Mouse (Mus musculus) T-cell, adult 66 days (primary cell): Measurements from ENCODE around the gene S1pr5. TPM values are rescaled to one million over a fixed set of nuclear protein-coding genes. Genes with fewer than 3 reads are reported as not detected.

Experiments
- total RNA-seq, 2 experiments: library from RNA; stranded (reverse); gene quantifications; 3 replicates in 1 of 2; 4 replicates in 1 of 2; pipeline ENCODE4 v1.2.4; 2023

The S1pr5 gene
- 1 to 10 TPM; 1.1 to 1.9 TPM for total RNA-seq

GRCm38 (mm10) chr9:21248326-21248725 lies at the start of gene S1pr5:
Gene S1pr5 (minus strand): TSS chr9:21248443.

GRCm38 (mm10) chr9:21291022-21291787 lies 43.0 kb upstream of the S1pr5 start, which contains the start of gene Cdkn2d:
Gene Cdkn2d (minus strand): TSS chr9:21291407.

GRCm38 (mm10) chr9:21287571-21288402 lies 39.5 kb upstream of the S1pr5 start, which contains the start of gene Kri1:
Gene Kri1 (minus strand): TSS chr9:21287969.

GRCm38 (mm10) chr9:21265000-21265561 lies 16.8 kb upstream of the S1pr5 start, which contains the start of gene Atg4d:
Gene Atg4d (plus strand): TSS chr9:21265293.

GRCm38 (mm10) chr9:21238733-21239464 lies 9.3 kb downstream of the S1pr5 start, which contains the start of gene Keap1:
Gene Keap1 (minus strand): TSS chr9:21239361.

Other genes starting within 250 kb of the S1pr5 start
- gene Mrpl4, start 245.7 kb downstream of the S1pr5 start, total RNA-seq: 10 to 100 TPM; 51.2 to 53.0 TPM
- gene Icam1, start 232.5 kb downstream of the S1pr5 start, total RNA-seq: 10 to 100 TPM; 43.1 to 49.4 TPM
- 1 to 10 TPM in 1 of 2 experiments, under 1 TPM in 1; 0.56 to 1.2 TPM for gene Icam4, start 219.1 kb downstream of the S1pr5 start, total RNA-seq
- gene Icam5, start 216.4 kb downstream of the S1pr5 start, total RNA-seq: under 1 TPM; 0.62 to 0.73 TPM
- 1 to 10 TPM; 2.6 to 3.7 TPM for gene Zglp1, start 181.3 kb downstream of the S1pr5 start, total RNA-seq
- 1 to 10 TPM; 2.3 to 4.1 TPM for gene Gm49373, start 175.3 kb downstream of the S1pr5 start, total RNA-seq
- 10 to 100 TPM; 33.5 to 34.0 TPM for gene Fdx1l, start 174.8 kb downstream of the S1pr5 start, total RNA-seq
- 10 to 100 TPM; 12.8 to 16.0 TPM for gene Gm38431, start 156.4 kb downstream of the S1pr5 start, total RNA-seq
- gene Raver1, start 156.4 kb downstream of the S1pr5 start, total RNA-seq: 100 to 1,000 TPM; 110 to 111 TPM
- 10 to 100 TPM; 65.7 to 68.6 TPM for gene Tyk2, start 117.2 kb downstream of the S1pr5 start, total RNA-seq
- 100 to 1,000 TPM; 132 to 148 TPM for gene Cdc37, start 98.5 kb downstream of the S1pr5 start, total RNA-seq
- gene Pde4a, start 82.7 kb downstream of the S1pr5 start, total RNA-seq: 1 to 10 TPM in 1 of 2 experiments, under 1 TPM in 1; 0.74 to 1.8 TPM
- gene Keap1, start 9.1 kb downstream of the S1pr5 start, total RNA-seq: 10 to 100 TPM; 35.2 to 43.8 TPM
- gene Atg4d, start 16.9 kb upstream of the S1pr5 start, total RNA-seq: 10 to 100 TPM; 48.4 to 48.8 TPM
- gene Kri1, start 39.5 kb upstream of the S1pr5 start, total RNA-seq: 100 to 1,000 TPM; 142 to 150 TPM
- 10 to 100 TPM; 48.2 to 56.3 TPM for gene Cdkn2d, start 43.0 kb upstream of the S1pr5 start, total RNA-seq
- gene Ap1m2, start 63.9 kb upstream of the S1pr5 start, total RNA-seq: 1 to 10 TPM; 1.8 to 2.7 TPM
- gene Slc44a2, start 72.3 kb upstream of the S1pr5 start, total RNA-seq: 100 to 1,000 TPM; 379 to 394 TPM
- gene Ilf3, start 119.4 kb upstream of the S1pr5 start, total RNA-seq: 100 to 1,000 TPM in 1 of 2 experiments, 10 to 100 TPM in 1; 99.5 to 106 TPM
- gene Qtrt1, start 163.4 kb upstream of the S1pr5 start, total RNA-seq: 10 to 100 TPM; 68.8 to 72.1 TPM
- 100 to 1,000 TPM; 324 to 341 TPM for gene Dnm2, start 176.5 kb upstream of the S1pr5 start, total RNA-seq